Mouse (Mus musculus) urinary bladder, postnatal 25 days (tissue): ENCODE results near the gene Lrig1.

Source experiments
- DNase-seq: peaks from one replicate; pipeline ENCODE4 v3.0.0; 2022; ENCODE audit warnings: low spot score

Lrig1 gene

DNA sequence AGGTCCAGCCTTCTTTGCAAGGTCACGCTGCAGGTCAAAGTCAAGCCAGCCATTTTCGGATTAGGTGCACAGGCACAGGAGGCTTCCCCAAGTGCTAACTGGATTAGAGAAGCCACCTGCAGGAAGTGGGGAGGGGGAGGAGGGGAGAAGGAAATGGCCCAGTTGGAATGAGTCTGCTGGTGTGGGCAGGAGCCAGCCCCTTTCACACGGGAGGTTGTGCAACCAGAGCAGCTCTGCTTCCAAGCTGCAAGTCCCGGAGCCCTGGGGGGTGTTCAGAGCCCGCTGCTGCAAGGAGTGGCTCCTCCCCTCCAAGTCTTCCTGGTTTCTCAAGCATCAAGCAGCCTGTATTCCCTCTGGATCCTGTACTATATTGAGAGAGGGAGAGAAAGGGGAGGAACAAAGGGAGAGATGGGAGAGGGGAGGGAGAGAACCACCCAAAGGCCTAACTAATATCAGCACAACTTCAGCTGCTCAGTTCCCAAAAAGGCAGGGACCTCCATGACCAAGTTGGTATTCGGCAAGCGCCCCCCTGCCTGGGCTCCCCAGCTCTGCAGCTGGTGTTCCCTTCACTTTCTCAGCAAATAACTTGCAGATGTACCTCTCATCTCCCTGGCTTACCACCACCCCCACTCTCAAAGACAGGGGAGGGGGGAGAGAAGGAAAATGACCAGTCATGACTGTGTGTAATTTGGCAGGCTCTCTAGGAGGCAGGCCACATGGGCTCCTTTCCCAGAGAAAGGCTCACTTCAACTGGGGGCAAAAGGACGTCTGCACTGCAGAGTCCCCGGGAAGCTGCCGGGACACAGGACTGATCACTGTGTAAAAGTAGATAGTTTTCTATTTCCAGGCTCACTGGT is 52.2 kb downstream of the Lrig1 start:
- DNase-seq: no peak

DNA sequence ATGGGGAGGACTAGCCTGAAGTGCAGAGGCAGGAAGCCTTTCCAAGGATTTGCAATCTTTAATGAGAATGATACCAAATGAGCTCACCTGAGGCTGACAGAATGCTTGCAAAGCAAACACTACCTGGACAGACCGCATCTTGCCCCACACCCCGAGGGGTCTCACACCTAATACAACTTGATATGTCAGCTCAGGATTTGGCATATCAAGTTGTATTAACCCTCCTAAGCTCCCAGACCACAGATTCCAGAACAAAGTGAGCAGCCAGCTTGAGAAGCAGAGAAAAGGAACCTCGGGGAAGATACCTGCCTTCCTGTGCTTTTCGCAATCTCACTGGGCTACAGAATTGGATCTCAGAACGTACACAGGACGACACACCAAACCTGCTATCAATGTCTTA is 53.1 kb downstream of the Lrig1 start:
- DNase-seq: no peak

DNA sequence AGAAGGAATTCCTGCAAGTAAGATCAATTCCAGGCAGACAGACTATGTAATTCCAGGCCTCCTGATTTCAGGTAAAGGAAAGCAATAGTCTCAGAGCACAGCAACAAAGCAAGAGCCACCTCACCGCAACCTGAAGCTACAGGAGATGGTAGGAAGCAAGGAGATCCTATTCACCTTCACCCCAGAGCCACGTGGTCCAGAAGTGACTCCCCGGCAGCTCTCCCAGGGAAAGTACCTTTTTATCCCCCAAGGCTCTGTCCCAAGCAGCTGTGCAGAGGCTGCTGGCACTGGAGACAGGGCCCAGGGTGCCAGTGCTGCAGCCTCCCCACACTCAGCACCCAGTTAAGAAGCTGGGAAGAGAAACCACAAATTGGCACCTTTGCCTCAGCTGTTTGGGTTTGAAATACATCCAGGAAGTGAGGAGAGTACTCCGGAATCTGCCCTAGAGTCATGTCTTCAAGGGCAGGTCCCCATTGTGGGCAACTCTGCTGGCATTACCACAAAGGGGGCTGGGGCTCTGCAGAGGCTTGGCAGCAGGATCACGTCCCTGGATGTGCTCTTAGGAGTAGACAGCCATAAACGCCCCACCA is 53.6 kb downstream of the Lrig1 start:
- DNase-seq: no peak

DNA sequence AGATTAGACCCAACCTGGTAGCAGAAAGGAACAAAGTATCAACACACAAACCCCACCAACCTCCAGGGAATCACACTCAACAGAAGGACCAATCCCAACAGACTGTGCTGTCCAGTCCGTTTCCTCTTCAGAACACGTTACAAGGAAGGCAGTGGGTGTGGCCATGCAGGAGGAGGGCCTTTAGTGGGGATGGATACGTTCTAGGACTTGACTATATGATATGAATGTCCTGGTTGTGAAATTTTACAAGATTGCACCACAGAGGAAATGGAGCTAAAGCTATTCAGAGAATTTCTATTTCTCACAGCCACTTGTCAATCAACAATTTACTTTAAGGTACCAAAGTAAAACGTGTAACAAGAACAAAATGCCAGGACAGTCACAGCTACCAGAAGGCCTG is 54.2 kb downstream of the Lrig1 start:
- DNase-seq: no peak

DNA sequence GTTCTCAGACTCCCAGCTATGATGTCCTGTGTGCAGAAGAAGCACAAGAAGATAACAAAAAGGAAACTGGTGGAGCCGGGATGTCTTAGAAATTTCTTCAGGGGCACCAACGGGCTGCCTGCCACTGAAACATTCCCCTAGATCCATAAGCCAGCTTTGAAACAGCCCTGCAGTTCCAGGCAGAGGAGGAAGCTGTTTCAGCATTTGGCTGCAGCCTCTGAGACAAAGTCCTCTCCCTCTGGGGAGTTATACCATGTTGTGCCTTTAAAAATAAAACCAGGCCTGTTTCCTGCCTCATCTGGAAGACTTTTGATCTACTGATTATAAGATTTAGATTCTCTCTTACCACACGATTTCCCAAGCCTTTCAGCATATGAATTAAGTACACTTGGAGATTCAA is 55.3 kb downstream of the Lrig1 start:
- DNase-seq: no peak

DNA sequence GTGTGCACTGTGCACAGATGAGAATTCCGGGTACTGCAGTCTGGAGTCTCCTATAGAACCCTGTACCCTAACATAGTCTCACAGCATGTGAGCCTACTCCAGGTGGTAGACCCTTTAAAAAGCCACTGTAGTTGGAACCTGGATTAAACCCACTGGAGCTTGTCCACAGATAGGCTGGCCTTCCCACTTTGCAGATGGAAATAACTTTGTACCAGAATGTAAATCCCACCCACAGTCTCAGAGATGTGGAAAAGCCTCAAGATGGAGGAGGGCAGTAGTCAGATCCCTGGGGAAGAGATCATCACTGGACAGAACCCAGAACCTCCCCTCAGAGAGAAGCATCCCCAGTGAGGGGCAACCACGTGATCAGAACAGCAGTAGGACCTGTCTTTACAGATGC is 56.0 kb downstream of the Lrig1 start:
- DNase-seq: no peak

DNA sequence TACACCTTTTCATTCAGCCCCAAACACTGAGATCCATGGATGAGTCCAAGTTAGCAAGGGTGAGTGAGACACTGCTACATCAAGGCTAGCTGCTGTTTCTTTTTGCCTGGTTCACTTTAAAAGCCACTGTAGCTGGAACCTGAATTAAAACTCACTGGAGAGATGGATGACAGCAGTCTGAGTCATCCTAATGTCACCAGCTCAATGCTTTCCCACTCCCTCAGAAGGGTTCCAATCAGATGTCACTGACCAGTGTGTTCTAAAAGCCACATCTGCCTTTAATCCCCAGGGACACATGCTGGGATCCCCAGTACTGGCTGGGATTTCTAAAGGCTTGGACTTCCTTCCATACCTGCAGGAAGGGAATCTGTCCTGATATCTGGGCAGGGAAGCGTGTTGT is 57.9 kb downstream of the Lrig1 start:
- DNase-seq: no peak

DNA sequence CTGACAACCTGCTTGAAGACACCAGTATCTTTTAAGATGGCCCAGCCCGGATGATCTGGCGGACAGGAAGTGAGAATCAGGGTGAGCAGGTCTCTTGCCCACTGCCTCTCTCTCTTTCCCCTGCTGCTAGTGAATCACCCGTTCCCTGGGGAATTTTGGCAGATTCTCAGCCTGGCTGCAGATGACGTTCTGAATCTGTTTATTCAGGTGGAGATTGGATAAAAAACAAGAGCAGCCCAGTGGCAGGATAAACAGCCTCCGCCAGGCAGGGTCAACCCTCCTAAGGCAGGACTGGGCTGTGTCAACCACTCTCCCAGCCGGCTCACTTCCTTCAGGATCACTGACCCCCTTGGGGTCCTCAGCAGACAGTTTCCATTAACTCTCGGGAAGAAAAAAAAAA is 59.7 kb downstream of the Lrig1 start:
- no peak for DNase-seq

DNA sequence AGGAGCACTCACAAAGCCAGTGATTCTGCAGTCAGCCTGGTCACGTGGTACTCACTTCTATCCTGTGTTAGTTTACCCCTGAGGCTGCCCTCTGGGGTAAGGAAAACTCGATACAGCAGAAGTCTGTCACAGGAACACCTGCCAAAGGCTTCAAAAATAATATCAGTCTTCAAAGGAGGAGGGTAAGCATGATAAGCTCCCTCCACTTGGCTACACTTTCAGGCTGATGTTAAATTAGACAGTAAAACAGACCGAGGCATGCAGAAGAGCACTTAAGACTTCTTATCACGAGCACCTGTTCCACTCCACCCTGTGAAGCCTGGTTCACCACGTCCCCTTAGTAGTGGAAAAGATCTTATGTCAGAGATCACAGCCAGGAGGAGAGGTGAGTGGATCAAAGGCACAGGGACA is 62.9 kb downstream of the Lrig1 start:
- DNase-seq: no peak

DNA sequence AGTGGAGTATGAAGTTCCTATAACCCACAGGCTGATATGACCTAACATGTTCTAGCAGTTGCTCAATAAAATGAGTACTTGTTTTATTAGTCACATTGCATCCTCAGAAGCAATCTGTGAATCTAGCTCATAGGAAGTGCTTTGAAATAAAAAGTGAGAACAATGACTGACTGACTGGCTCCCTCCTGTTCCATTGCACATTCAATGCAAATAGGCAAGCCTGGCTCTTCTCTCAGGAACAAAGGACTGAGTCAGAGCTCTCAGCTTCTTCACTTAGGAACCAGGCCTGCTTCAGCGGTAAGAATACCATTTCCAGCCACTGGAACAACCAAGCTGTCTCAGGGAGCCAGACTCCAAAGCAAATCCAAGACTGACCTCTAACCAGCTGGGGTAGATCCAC is 64.6 kb downstream of the Lrig1 start:
- no peak for DNase-seq

DNA sequence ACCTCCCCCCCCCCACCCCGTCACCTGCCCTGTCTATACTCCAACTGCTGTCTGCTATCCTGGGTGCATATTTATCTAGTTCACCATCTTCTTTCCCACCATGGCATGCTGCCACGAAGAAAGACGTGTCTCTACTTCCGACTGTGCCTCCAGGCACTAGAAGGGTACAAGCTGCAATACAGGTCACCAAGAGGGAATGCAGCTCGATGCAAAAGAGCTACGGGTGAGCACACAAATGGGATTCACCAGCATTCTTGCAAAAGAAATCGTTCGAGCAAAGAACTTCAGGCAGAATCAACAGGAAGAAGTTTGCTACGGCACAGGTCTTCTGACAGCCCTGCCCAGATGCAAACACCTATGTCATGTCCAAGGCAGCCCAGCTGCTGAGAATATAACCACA is 65.2 kb downstream of the Lrig1 start:
- DNase-seq: no peak

DNA sequence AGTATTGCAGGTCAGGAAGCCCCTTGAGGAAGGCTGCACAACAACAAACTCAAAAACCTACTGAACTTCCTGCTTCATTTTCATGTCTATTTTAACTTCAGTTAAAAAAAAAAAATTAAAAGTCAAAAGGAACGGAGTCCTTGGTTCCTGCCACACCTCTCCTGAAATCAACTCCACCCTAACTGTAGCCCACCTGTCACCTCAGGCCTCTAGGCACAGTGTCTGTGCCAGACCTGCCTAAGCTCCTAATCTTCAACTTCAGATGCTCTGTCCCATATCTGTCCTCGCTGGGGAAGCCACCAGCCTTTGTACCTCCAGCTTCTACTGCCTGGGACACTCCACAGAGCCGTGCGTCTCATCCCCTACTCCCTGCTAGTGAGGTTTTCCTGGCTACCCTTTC is 65.7 kb downstream of the Lrig1 start:
- no peak for DNase-seq

DNA sequence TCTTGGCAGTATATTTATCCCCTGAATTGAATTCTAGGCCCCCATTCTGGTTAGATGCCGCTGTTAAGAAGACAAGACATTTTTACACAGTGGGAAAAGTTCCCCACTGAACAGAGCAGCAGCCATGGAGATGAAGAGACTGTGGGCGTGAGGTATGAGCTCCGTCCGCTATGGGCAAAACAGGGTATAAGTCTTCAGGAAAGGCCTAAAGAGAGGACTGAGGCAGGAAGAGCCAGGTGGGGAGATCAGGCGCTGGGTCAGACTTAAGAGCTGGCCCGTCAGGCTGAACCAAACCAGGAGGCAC is 68.2 kb downstream of the Lrig1 start:
- no peak for DNase-seq

DNA sequence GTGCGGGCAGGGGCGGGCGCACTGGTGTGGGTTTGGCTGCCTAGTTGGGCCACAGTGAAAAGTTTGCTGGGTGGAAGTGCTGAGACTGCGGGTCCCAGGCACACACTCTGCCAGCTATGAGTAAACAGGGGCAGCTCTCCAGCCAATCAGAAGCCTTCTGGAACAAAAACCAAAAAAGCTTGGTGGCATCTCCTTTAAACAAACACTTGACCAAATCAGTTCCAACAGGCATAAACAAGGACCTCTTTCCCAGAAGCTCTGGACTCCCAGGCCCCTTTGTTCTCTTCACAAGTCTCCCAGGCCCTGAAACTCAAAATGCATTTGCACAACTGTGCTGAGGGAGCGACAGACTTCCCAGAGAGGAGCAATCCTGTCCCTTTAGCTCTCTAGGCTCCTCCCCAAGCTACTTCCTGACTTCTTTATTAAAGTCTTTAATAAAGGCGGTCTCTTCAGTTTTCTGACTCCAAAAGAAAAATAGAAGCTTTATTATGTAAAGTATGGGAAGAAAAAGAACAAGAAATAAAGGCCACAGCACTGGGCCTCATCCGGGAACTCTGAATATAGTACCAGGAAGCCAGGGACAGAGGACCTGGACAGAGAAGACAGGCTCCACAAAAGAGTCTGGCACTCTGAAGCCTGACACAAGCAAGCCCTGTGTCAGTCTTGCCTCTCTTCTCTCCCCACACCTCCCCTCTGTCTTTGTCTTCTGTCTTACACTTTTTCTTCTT is 68.7 kb downstream of the Lrig1 start:
- DNase-seq: no peak

DNA sequence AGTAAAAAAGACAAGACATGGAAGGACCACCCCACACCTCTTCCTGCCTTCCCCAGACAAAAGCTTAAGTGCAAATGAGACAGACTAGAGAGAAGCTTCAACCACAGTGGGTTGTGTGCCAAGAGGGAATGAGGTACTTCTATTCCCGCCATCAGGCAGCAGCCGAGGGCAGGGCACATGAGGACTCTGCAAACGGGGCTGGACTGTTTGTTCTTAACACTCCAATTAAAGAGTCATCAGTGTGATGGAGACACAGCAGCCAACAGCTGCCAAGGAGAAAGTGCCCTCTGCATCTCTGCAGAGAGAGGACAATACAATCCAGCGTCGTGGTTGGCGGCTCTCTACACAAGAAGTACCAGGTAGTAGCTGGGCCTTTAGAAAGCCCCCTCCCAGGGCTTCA is 71.2 kb downstream of the Lrig1 start:
- no peak for DNase-seq

DNA sequence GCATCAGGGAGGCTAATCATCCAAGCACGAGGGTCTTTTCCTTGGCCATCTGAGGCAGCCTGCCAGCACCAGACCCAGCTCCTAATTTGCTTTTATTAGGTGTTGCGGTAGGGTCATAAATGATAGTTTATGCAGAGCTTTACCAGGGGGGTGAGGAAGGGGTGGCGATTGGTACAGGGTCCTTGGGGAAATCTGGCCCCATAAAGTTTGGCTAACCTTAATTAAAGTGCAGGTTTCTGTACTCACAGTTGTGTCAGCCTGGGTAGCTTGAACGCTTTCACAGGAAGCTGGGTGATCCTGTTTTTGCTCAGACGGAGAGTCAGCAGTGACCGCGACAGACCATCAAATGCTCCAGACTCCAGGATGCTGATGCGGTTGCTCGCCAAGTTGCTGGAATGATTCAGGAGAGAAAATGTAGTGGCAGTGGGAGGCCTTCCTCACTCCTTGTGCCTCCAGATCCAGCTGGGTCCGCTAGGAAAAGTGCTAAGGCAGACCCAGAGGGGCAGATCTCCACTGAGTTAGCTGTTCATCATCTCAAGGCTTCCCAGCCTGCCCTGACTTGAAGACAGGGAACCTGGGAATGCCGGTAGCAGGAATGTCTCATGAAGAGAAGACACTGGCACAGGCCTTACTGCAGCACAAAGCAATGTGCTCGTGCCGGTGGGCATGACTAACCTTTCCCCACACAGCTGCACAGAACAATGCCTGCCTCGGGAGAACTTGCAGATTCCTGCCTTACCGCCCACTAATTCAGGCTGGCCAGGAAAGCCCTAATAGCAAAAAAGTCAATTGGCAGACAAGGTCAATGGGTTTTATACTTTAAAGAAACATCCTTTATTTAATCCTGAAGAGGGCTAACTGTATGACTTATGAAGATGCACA is 72.0 kb downstream of the Lrig1 start:
- no peak for DNase-seq

DNA sequence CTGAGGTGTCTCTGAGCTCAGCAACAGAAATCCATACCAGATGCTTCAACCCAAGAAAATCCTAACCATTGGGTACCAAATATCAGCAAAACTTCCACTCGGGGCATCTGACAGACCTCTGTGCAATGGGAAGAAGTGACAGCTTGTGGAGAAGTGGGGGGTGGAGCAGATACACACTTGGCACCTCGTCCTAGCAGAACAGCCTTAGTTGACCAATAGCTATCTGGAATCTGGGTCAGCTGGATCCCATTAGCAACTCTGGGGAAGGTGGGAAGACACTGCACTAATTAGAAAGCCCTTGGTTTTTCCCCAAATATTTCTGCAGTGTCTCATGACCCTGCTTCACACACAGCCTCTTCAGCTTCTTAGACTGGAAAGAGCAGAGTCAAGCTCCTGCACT is 73.2 kb downstream of the Lrig1 start:
- no peak for DNase-seq

DNA sequence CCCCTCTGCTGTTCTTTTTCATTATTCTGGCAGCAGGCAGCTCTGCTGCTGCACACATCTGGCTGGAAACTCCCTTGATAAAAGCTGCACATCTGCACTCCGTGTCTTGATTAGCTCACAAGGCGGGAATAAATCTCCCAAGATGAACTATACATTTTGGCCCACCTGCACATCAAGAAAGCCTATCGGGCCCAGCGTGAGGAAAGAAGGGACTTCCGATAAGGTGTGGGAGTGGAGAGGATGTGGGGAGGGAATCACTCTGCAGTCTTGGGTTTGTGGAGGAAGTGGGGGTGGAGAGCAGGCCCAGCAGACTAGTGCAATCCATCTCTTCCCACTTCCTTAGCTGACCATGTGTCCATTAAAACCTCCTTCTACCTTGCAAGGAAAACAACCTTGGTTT is 74.1 kb downstream of the Lrig1 start:
- no peak for DNase-seq

DNA sequence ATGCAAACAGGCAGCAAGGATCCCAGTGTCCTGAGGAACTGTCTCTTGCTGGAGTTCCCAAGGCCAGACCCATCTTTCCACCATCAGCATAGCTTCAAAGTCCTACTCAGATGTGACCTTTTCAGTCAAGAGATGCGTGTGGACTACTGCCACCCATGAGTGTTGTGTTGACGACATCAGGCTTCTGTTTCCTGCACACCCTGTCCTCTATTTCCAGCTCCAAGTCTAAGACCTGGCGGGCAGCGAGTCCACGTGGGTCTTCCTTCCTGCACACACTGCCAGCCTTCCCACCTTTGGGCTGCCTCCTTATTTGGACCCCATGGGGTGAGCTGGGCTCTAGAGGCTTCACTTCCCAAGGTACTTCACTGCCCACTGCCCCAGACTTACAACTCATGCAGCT is 75.4 kb downstream of the Lrig1 start:
- DNase-seq: no peak

DNA sequence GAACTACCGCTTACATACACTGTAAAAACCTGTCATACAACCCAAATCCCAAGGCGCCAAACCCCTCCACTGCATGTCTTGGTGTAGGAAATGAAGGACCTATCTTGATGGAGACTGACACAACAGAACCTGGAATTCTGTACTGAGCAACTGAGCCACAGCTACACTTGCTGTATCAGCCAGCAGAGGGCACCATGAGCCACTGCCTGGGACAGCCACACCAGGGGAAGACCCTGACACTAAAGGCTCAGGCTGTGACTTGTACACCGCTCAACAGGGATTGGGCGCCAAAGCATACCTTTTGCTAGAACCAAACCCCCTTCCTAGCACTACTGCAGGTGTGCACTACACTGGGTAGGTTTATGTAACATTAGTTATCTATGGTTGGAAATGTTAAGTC is 77.0 kb downstream of the Lrig1 start:
- peak; percentile 51 for DNase-seq

DNA sequence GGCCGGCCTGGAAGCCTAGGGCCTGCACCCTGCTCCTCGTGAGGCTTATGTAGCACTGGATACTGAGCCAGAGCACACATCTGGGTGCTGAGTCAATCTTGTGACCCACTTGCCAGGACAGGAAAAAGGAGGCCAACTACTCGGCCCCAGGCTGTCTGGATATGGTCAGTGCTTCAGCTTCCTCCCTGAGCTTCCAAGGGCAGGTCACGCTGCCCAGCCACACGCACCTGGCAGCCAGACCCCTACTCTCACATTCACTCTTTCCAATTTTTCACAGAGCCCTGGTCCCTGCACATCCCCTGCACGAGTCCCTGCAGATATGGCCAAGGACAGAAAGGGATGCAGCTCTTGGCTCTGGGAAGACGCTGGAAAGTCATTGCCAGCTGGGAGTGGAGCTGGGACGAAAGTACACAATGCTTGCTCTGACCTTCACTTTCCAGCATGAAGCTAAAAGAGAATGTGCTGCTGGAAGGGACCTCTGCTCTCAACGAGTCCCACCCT is 79.1 kb downstream of the Lrig1 start:
- DNase-seq: peak; percentile 11

DNA sequence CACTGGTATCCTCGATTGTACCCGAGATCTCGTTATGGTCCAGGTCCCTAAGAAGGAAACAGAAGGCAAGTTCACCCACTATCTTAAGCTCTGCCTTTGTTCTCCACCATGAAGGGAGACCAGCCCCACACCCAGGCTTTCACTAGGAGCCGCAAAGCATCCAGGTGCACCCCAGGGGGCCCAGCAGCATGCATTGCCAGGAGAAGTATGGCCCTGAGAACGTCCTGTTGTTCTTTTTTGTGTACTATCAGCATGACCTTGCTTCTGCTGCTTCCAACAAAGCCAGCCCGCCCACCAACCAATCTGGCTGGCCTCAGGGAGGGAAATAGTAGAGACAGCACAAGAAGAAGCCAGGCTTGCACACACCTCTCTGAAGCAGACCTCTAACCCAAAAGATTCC is 79.7 kb downstream of the Lrig1 start:
- DNase-seq: no peak
